Mouse (Mus musculus): Measurements from ENCODE around the gene Map3k6.
A peak's percentile ranks its signal among the peaks of the same experiment; 100 is the strongest.

Map3k6 gene

GRCm38 (mm10) chr4:133217641-133218040 is 23.0 kb upstream of the Map3k6 start:
- DNase-seq: peak in 1 of 2 experiments; percentile 71

GRCm38 (mm10) chr4:133218745-133219144 is 21.9 kb upstream of the Map3k6 start:
- DNase-seq: no peak

- peak; percentile 65 to 70 for DNase-seq
Measured at GRCm38 (mm10) chr4:133220656-133221055, 20.0 kb upstream of the Map3k6 start.

- DNase-seq: no peak
Measured at GRCm38 (mm10) chr4:133221701-133222100, 18.9 kb upstream of the Map3k6 start.

GRCm38 (mm10) chr4:133223875-133224274 is 16.7 kb upstream of the Map3k6 start:
- no peak for DNase-seq

GRCm38 (mm10) chr4:133226073-133226472 is 14.5 kb upstream of the Map3k6 start:
- no peak for DNase-seq

GRCm38 (mm10) chr4:133227636-133228035 is 13.0 kb upstream of the Map3k6 start:
- no peak for DNase-seq

GRCm38 (mm10) chr4:133229582-133229981 is 11.0 kb upstream of the Map3k6 start:
- no peak for DNase-seq

GRCm38 (mm10) chr4:133233285-133233976 is 7.2 kb upstream of the Map3k6 start:
- peak; percentile 53 to 66 for DNase-seq

- DNase-seq: no peak
Measured at GRCm38 (mm10) chr4:133234771-133235170, 5.8 kb upstream of the Map3k6 start.

GRCm38 (mm10) chr4:133235415-133235814 is 5.2 kb upstream of the Map3k6 start:
- DNase-seq: no peak

GRCm38 (mm10) chr4:133237911-133238310 is 2.7 kb upstream of the Map3k6 start:
- DNase-seq: no peak

- peak; percentile 83 to 91 for DNase-seq
Measured at GRCm38 (mm10) chr4:133240934-133241908, 603 bp downstream of the Map3k6 start.

GRCm38 (mm10) chr4:133241910-133242309 is 1.3 kb downstream of the Map3k6 start:
- DNase-seq: no peak

GRCm38 (mm10) chr4:133242710-133243109 is 2.1 kb downstream of the Map3k6 start:
- DNase-seq: no peak

GRCm38 (mm10) chr4:133243538-133243937 is 2.9 kb downstream of the Map3k6 start:
- DNase-seq: no peak

- DNase-seq: no peak
Measured at GRCm38 (mm10) chr4:133244289-133244688, 3.7 kb downstream of the Map3k6 start.

- peak in 1 of 2 experiments; percentile 38 for DNase-seq
Measured at GRCm38 (mm10) chr4:133247072-133247471, 6.5 kb downstream of the Map3k6 start.

- no peak for DNase-seq
Measured at GRCm38 (mm10) chr4:133247806-133248449, 7.3 kb downstream of the Map3k6 start.

- peak; percentile 53 to 83 for DNase-seq
Measured at GRCm38 (mm10) chr4:133250609-133251008, 10.0 kb downstream of the Map3k6 start.

GRCm38 (mm10) chr4:133251214-133251613 is 10.6 kb downstream of the Map3k6 start:
- no peak for DNase-seq

GRCm38 (mm10) chr4:133252089-133252488 is 11.5 kb downstream of the Map3k6 start:
- no peak for DNase-seq

- DNase-seq: no peak
Measured at GRCm38 (mm10) chr4:133253412-133253811, 12.8 kb downstream of the Map3k6 start.

Measured in kidney, adult 8-10 months (tissue).